Mouse (Mus musculus): ENCODE measurements around the gene Amn1.
"Not testable (repeated sequence)": the region's sequence is repeated elsewhere in the genome, so short reads cannot be mapped to it uniquely, and the experiment has no call there.

Amn1 gene

GRCm38 (mm10) chr6:149154116-149155030 lies 34.1 kb downstream of the Amn1 start:
- DNase-seq (ENCODE audit: low spot score in 2 of 2) = no peak

GRCm38 (mm10) chr6:149153473-149154115 lies 34.9 kb downstream of the Amn1 start:
- no peak for DNase-seq (ENCODE audit: low spot score in 2 of 2)

- no peak for DNase-seq (ENCODE audit: low spot score in 2 of 2)
Measured at GRCm38 (mm10) chr6:149152119-149152518, 36.4 kb downstream of the Amn1 start.

GRCm38 (mm10) chr6:149148436-149149229 lies 39.9 kb downstream of the Amn1 start:
- DNase-seq (ENCODE audit: low spot score in 2 of 2) = no peak

- DNase-seq (ENCODE audit: low spot score in 2 of 2) = no peak
Measured at GRCm38 (mm10) chr6:149145143-149145542, 43.4 kb downstream of the Amn1 start.

- DNase-seq (ENCODE audit: low spot score in 2 of 2) = peak; percentile 55 to 71
Measured at GRCm38 (mm10) chr6:149141393-149142173, 46.9 kb downstream of the Amn1 start.

GRCm38 (mm10) chr6:149139471-149139870 lies 49.0 kb downstream of the Amn1 start, which contains the start of gene Etfbkmt:
Etfbkmt (plus strand) TSS chr6:149139849.
- DNase-seq (ENCODE audit: low spot score in 2 of 2) = no peak

GRCm38 (mm10) chr6:149139011-149139410 lies 49.5 kb downstream of the Amn1 start:
- no peak for DNase-seq (ENCODE audit: low spot score in 2 of 2)

- DNase-seq (ENCODE audit: low spot score in 2 of 2) = no peak
Measured at GRCm38 (mm10) chr6:149137936-149138335, 50.6 kb downstream of the Amn1 start.

- DNase-seq (ENCODE audit: low spot score in 2 of 2) = no peak
Measured at GRCm38 (mm10) chr6:149135631-149136030, 52.9 kb downstream of the Amn1 start.

GRCm38 (mm10) chr6:149134391-149135150 lies 53.9 kb downstream of the Amn1 start:
- no peak for DNase-seq (ENCODE audit: low spot score in 2 of 2)

- peak in 1 of 2 experiments; percentile 47 for DNase-seq (ENCODE audit: low spot score in 2 of 2)
Measured at GRCm38 (mm10) chr6:149132311-149133077, 56.0 kb downstream of the Amn1 start.

- DNase-seq (ENCODE audit: low spot score in 2 of 2) = no peak
Measured at GRCm38 (mm10) chr6:149131111-149131510, 57.4 kb downstream of the Amn1 start.

GRCm38 (mm10) chr6:149129870-149130269 lies 58.6 kb downstream of the Amn1 start, which contains the start of gene Gm10203:
Gm10203 (plus strand) TSS chr6:149130170.
- DNase-seq (ENCODE audit: low spot score in 2 of 2) = not testable (repeated sequence)

- DNase-seq (ENCODE audit: low spot score in 2 of 2) = peak; percentile 27 to 57
Measured at GRCm38 (mm10) chr6:149126675-149127074, 61.8 kb downstream of the Amn1 start.

GRCm38 (mm10) chr6:149123042-149123441 lies 65.5 kb downstream of the Amn1 start:
- DNase-seq (ENCODE audit: low spot score in 2 of 2) = no peak

- DNase-seq (ENCODE audit: low spot score in 2 of 2) = peak in 1 of 2 experiments; percentile 51
Measured at GRCm38 (mm10) chr6:149119853-149120252, 68.7 kb downstream of the Amn1 start.

GRCm38 (mm10) chr6:149118935-149119334 lies 69.6 kb downstream of the Amn1 start:
- no peak for DNase-seq (ENCODE audit: low spot score in 2 of 2)

- DNase-seq (ENCODE audit: low spot score in 2 of 2) = no peak
Measured at GRCm38 (mm10) chr6:149116992-149117391, 71.5 kb downstream of the Amn1 start.

- DNase-seq (ENCODE audit: low spot score in 2 of 2) = no peak
Measured at GRCm38 (mm10) chr6:149108909-149109308, 79.6 kb downstream of the Amn1 start.
